Mouse (Mus musculus): ENCODE measurements around the gene Osbpl5. TPM values are rescaled to one million over a fixed set of nuclear protein-coding genes. Genes with fewer than 3 reads are reported as not detected.

The Osbpl5 gene
- polyA plus RNA-seq, 1 experiment from 2014 or later = 1.6 TPM

DNA sequence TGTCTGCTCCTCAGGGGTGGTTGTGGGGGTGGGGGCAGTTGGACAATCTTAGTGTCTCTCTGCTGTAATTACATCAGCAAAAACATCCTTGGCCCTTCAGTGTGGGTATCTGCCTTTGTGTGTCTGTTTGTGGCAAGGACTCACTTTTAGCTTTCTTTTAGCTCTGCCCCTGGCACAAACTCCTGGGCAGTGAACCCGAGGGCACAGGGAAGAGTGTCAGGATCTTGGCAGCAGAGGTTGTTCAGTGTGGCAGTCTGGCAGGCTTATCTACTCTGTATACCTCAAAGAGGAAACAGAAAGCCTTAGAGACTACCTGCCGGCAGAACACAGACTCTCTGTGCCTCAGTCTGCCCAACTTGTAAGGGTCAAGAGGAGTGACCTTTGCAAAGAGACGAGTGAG is 911 bp upstream of the Osbpl5 start:
- ATAC-seq (no peak), DNase-seq (no peak)
- no peaks in the 10 kb centered on the region for H3K36me3 ChIP-seq (replicated peaks; ENCODE audit: insufficient read depth, low read length)
- H3K4me3 ChIP-seq (ENCODE audit: low read depth, low read length) = no peak overlapping the region
- 62% methylated on average over 3 of the region's 3 CpGs for WGBS (ENCODE audit: insufficient replicate concordance)
- H3K9ac ChIP-seq (replicated peaks) = no peak overlapping the region
- H3K27ac ChIP-seq (ENCODE audit: low read depth) = no peak overlapping the region
- H3K27me3 ChIP-seq (ENCODE audit: insufficient read depth, low read length) = peaks cover 13% of the 10 kb centered on the region; the same call in 1 of the 2 replicates
- no peak for TF ChIP-seq CTCF (IDR thresholded peaks at IDR 0.05; ENCODE audit: low read depth)
- peak overlapping the region; percentile 66; the same call in 1 of the 2 replicates for H3K4me2 ChIP-seq (ENCODE audit: low read depth, low read length)
- peaks cover 9% of the 10 kb centered on the region for H3K4me1 ChIP-seq (ENCODE audit: insufficient read depth)
- H3K9me3 ChIP-seq (ENCODE audit: low read length) = no peaks in the 10 kb centered on the region

GRCm38 (mm10) chr7:143757027-143757390 is 224 bp upstream of the Osbpl5 start:
- Histone ChIP-seq H3K4me3 (ENCODE audit: low read depth, low read length) (peak overlapping the region; percentile 16), H3K9me3 (ENCODE audit: low read length) (no peaks in the 10 kb centered on the region), H3K36me3 (replicated peaks; ENCODE audit: insufficient read depth, low read length) (no peaks in the 10 kb centered on the region), H3K9ac (replicated peaks) (no peak overlapping the region), H3K4me2 (ENCODE audit: low read depth, low read length) (peak overlapping the region; percentile 66), H3K4me1 (ENCODE audit: insufficient read depth) (peaks cover 9% of the 10 kb centered on the region), H3K27ac (ENCODE audit: low read depth) (no peak overlapping the region), H3K27me3 (ENCODE audit: insufficient read depth, low read length) (peaks cover 13% of the 10 kb centered on the region; the same call in 1 of the 2 replicates)
- peak; percentile 80 for DNase-seq
- under 1% methylated on average over 15 of the region's 15 CpGs for WGBS (ENCODE audit: insufficient replicate concordance)
- peak; percentile 88 for ATAC-seq
- TF ChIP-seq EP300 (IDR thresholded peaks at IDR 0.05; ENCODE audit: low read depth) (no peak), CTCF (IDR thresholded peaks at IDR 0.05; ENCODE audit: low read depth) (no peak)

- no peaks in the 10 kb centered on the region for H3K9me3 ChIP-seq (ENCODE audit: low read length)
- no peaks in the 10 kb centered on the region for H3K36me3 ChIP-seq (replicated peaks; ENCODE audit: insufficient read depth, low read length)
- H3K4me1 ChIP-seq (ENCODE audit: insufficient read depth) = peaks cover 9% of the 10 kb centered on the region
- TF ChIP-seq CTCF (IDR thresholded peaks at IDR 0.05; ENCODE audit: low read depth) (no peak), EP300 (IDR thresholded peaks at IDR 0.05; ENCODE audit: low read depth) (no peak)
- DNase-seq (no peak), ATAC-seq (no peak)
- WGBS (ENCODE audit: insufficient replicate concordance) = 54% methylated on average over 9 of the region's 9 CpGs
- peaks cover 13% of the 10 kb centered on the region; the same call in 1 of the 2 replicates for H3K27me3 ChIP-seq (ENCODE audit: insufficient read depth, low read length)
- H3K27ac ChIP-seq (ENCODE audit: low read depth) = no peak overlapping the region
- no peak overlapping the region for H3K4me2 ChIP-seq (ENCODE audit: low read depth, low read length)
- H3K4me3 ChIP-seq (ENCODE audit: low read depth, low read length) = no peak overlapping the region
- no peak overlapping the region for H3K9ac ChIP-seq (replicated peaks)
Observed at GRCm38 (mm10) chr7:143755357-143756124, 1.2 kb downstream of the Osbpl5 start.

GRCm38 (mm10) chr7:143753990-143754715 is 2.6 kb downstream of the Osbpl5 start:
- Histone ChIP-seq H3K27ac (ENCODE audit: low read depth) (no peak overlapping the region), H3K9ac (replicated peaks) (no peak overlapping the region), H3K36me3 (replicated peaks; ENCODE audit: insufficient read depth, low read length) (no peaks in the 10 kb centered on the region), H3K9me3 (ENCODE audit: low read length) (no peaks in the 10 kb centered on the region), H3K4me2 (ENCODE audit: low read depth, low read length) (no peak overlapping the region), H3K27me3 (ENCODE audit: insufficient read depth, low read length) (peaks cover 13% of the 10 kb centered on the region; the same call in 1 of the 2 replicates), H3K4me3 (ENCODE audit: low read depth, low read length) (no peak overlapping the region), H3K4me1 (ENCODE audit: insufficient read depth) (peaks cover 9% of the 10 kb centered on the region)
- DNase-seq (peak; percentile 68), ATAC-seq (no peak)
- WGBS (ENCODE audit: insufficient replicate concordance) = 34% methylated on average over 5 of the region's 5 CpGs
- TF ChIP-seq EP300 (IDR thresholded peaks at IDR 0.05; ENCODE audit: low read depth) (no peak), CTCF (IDR thresholded peaks at IDR 0.05; ENCODE audit: low read depth) (peak; percentile 87)

GRCm38 (mm10) chr7:143752606-143753005 is 4.2 kb downstream of the Osbpl5 start:
- Histone ChIP-seq H3K4me2 (ENCODE audit: low read depth, low read length) (no peak overlapping the region), H3K27ac (ENCODE audit: low read depth) (no peak overlapping the region), H3K9me3 (ENCODE audit: low read length) (no peaks in the 10 kb centered on the region), H3K4me3 (ENCODE audit: low read depth, low read length) (no peak overlapping the region), H3K27me3 (ENCODE audit: insufficient read depth, low read length) (peaks cover 13% of the 10 kb centered on the region; the same call in 1 of the 2 replicates), H3K9ac (replicated peaks) (no peak overlapping the region), H3K4me1 (ENCODE audit: insufficient read depth) (peaks cover 11% of the 10 kb centered on the region), H3K36me3 (replicated peaks; ENCODE audit: insufficient read depth, low read length) (no peaks in the 10 kb centered on the region)
- DNase-seq (no peak), ATAC-seq (no peak)
- TF ChIP-seq EP300 (IDR thresholded peaks at IDR 0.05; ENCODE audit: low read depth) (no peak), CTCF (IDR thresholded peaks at IDR 0.05; ENCODE audit: low read depth) (no peak)
- WGBS (ENCODE audit: insufficient replicate concordance) = 79% methylated on average over 3 of the region's 3 CpGs

- peaks cover 8% of the 10 kb centered on the region for H3K4me1 ChIP-seq (ENCODE audit: insufficient read depth)
- WGBS (ENCODE audit: insufficient replicate concordance) = 39% methylated on average over 4 of the region's 4 CpGs
- ATAC-seq (no peak), DNase-seq (no peak)
- H3K4me2 ChIP-seq (ENCODE audit: low read depth, low read length) = no peak overlapping the region
- no peak for TF ChIP-seq EP300 (IDR thresholded peaks at IDR 0.05; ENCODE audit: low read depth)
- no peak for TF ChIP-seq CTCF (IDR thresholded peaks at IDR 0.05; ENCODE audit: low read depth)
- no peaks in the 10 kb centered on the region for H3K36me3 ChIP-seq (replicated peaks; ENCODE audit: insufficient read depth, low read length)
- no peak overlapping the region for H3K27ac ChIP-seq (ENCODE audit: low read depth)
- no peak overlapping the region for H3K4me3 ChIP-seq (ENCODE audit: low read depth, low read length)
- H3K27me3 ChIP-seq (ENCODE audit: insufficient read depth, low read length) = peaks cover 13% of the 10 kb centered on the region; the same call in 1 of the 2 replicates
- H3K9ac ChIP-seq (replicated peaks) = no peak overlapping the region
- no peaks in the 10 kb centered on the region for H3K9me3 ChIP-seq (ENCODE audit: low read length)
Observed at GRCm38 (mm10) chr7:143752056-143752455, 4.7 kb downstream of the Osbpl5 start.

Data from liver, postnatal 0 days (tissue).